Mouse (Mus musculus): Measurements from ENCODE around the gene Atp1a4.
"Not testable (repeated sequence)": the region's sequence is repeated elsewhere in the genome, so short reads cannot be mapped to it uniquely, and the experiment has no call there.

Atp1a4 gene

GRCm38 (mm10) chr1:172281522-172282254, 23.5 kb upstream of the Atp1a4 start:
- no peak for DNase-seq

- DNase-seq = no peak
Observed at GRCm38 (mm10) chr1:172279768-172280509, 21.7 kb upstream of the Atp1a4 start.

GRCm38 (mm10) chr1:172278328-172278727, 20.1 kb upstream of the Atp1a4 start:
- no peak for DNase-seq

GRCm38 (mm10) chr1:172277172-172277571, 19.0 kb upstream of the Atp1a4 start:
- DNase-seq = no peak

- DNase-seq = no peak
Observed at GRCm38 (mm10) chr1:172274547-172274946, 16.3 kb upstream of the Atp1a4 start.

GRCm38 (mm10) chr1:172274116-172274515, 15.9 kb upstream of the Atp1a4 start:
- no peak for DNase-seq

GRCm38 (mm10) chr1:172273386-172273785, 15.2 kb upstream of the Atp1a4 start:
- DNase-seq = no peak

- DNase-seq = no peak
Observed at GRCm38 (mm10) chr1:172271765-172272164, 13.6 kb upstream of the Atp1a4 start.

- no peak for DNase-seq
Observed at GRCm38 (mm10) chr1:172271208-172271607, 13.0 kb upstream of the Atp1a4 start.

- no peak for DNase-seq
Observed at GRCm38 (mm10) chr1:172261477-172262078, 3.4 kb upstream of the Atp1a4 start, which contains the start of gene Igsf8. TSS of gene Igsf8 (plus strand) at chr1:172261641.

- DNase-seq = peak in 1 of 2 experiments; percentile 42
Observed at GRCm38 (mm10) chr1:172247679-172248078, 10.5 kb downstream of the Atp1a4 start.

- no peak for DNase-seq
Observed at GRCm38 (mm10) chr1:172247216-172247615, 11.0 kb downstream of the Atp1a4 start.

- not testable (repeated sequence) for DNase-seq
Observed at GRCm38 (mm10) chr1:172244645-172245044, 13.6 kb downstream of the Atp1a4 start.

GRCm38 (mm10) chr1:172243547-172244205, 14.5 kb downstream of the Atp1a4 start:
- peak; percentile 57 to 74 for DNase-seq

- DNase-seq = no peak
Observed at GRCm38 (mm10) chr1:172242401-172242800, 15.8 kb downstream of the Atp1a4 start.

GRCm38 (mm10) chr1:172240945-172241708, 17.1 kb downstream of the Atp1a4 start:
- DNase-seq = no peak

GRCm38 (mm10) chr1:172229215-172229614, 29.0 kb downstream of the Atp1a4 start:
- DNase-seq = no peak

GRCm38 (mm10) chr1:172228209-172228608, 30.0 kb downstream of the Atp1a4 start:
- peak; percentile 66 to 77 for DNase-seq

- no peak for DNase-seq
Observed at GRCm38 (mm10) chr1:172221297-172222063, 36.7 kb downstream of the Atp1a4 start.

- DNase-seq = peak; percentile 33 to 42
Observed at GRCm38 (mm10) chr1:172220414-172220813, 37.8 kb downstream of the Atp1a4 start.

Data from cerebellum, postnatal 25 days (tissue).